Mouse (Mus musculus) layer of hippocampus, adult 18-20 months (tissue): ENCODE data around the gene Mul1. TPM values are rescaled to one million over a fixed set of nuclear protein-coding genes. Genes with fewer than 3 reads are reported as not detected.

Experiments used
- DNase-seq, 2 experiments: peaks; one replicate each; pipeline ENCODE4 v3.0.0; 2022; ENCODE audit warnings: low spot score in 2 of 2
- total RNA-seq, 2 experiments: library from RNA; stranded (reverse); gene quantifications; 2 replicates each; pipeline ENCODE4 v1.2.3; 2021

Mul1 gene
- total RNA-seq, 2 experiments from 2014 or later, result 67.3 to 68.5 TPM

DNA sequence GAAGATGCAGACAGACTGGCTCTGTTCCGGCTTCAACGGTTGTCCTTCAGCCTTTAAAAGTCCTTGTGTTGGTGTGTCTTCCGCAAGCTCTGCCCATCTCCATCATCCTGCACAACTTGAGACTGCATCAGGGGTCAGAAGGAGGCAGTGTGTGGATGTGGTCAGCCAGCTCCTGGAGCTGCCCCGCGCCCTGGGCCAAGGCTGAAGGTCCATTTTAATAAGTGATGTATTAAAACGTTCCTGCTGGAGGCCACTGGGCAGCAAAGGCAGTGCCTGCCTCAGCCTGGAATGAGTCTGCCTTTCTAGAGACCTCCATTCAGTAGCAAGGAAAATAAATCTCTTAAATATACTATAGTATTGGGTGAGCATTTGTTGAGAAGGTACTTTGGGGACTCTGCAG lies 25.3 kb downstream of the Mul1 start:
- no peak for DNase-seq

DNA sequence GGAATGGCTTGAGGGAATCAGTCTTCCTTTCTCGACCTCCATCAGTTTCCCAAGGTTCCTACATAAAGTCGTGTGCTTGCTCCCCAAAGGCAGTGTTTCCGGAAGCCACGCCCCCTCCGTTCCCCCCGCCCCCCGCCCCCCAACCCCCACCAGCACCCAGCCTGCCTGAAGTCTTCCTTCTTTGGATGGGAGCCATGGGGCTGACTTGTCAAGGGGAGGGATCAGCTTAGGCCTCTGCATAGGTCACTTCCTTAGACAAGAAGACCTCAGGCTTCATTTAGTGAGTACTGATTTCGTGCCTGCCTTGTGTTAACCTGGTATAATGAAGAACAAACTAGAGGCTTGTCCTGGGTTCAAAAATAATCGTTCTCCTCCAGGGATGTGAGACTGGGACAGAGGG lies 26.4 kb downstream of the Mul1 start:
- DNase-seq, result no peak

DNA sequence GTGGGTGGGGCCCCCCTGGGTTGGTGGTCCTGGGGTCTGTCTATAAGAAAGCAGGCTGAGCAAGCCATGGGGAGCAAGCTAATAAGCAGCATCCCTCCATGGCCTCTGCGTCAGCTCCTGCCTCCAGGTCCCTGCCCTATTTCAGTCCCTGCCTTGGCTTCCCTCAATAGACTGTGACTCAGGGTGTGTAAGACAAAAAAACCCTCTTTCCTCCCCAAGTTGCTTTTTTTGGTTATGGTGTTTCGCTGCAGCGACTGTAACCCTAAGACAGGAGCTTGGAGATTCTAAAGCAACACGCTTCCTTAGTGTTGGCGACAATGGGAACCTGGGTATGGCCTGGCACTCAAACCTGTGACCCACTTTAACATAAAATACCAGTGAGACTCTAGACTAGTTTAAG lies 27.0 kb downstream of the Mul1 start:
- DNase-seq, result no peak

DNA sequence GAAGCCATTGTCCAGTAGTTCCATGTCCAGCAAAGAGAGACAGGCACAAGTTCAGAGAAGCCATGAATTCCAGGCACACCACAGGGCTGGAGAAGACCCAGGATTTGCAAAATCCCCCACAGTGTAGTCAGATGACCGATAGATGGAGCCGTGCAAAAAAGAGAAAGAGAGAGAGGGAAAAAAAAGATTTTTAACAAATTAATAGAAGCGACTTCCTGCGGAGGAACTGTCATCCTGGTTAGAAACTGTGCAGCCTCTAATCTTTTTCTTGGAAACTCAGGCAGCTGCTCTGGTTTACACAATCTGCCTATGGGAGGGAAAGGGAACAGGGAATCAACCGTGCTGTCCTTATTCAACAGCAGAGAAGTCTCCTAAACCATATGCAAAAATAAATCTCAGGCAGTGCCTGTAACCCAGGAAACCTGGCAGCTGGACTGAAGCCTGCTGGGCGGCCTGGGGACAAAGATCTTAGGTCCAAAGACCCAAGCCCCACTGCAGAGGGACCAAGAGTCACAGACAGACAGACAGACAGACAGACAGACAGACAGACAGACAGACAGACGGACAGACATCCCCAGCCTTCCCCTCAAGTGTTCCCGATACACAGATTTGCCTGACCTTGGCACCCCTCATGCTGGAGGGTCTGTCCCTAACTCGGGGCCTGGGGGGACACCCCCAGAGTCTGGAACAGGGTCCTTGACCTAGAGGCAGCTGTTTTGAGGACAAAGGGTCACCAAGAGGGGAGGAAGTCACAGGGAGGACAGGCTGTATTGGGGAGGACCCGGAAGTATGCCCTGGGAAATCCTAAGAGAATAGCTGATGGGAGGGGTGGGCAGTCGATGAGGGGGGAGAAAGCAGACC lies 28.7 kb downstream of the Mul1 start:
- DNase-seq, result peak; percentile 63 to 75

DNA sequence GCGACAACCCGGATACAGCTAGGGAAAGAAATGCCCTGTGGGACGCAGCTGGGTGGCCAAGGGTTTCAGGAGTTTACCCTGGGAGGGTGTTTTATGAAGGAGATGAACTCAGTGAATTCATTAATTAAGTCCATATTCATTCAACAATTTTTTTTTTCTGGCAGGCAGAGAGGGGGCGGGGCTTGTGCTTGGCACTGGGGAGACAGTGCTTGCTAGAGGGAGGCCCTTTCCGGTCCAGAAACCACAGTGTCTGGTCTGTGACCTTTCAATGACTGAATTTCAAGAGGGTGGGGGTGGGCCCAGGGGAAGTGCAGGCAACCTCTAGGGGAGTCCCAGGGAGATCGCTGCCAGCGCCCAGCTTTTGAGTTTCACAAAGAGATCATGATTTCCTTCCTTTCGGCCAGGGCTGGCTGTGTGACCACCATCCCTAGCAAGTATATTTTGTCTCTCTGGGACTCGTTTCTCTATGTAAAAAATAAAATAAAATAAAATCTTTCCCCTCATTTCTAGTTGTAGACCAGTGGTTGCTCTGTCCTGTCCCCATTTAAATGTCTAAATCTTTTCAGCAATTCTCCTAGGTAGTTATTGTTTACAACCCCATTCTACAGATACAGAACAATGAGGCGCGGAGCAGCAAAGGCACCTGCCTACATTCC lies 29.5 kb downstream of the Mul1 start:
- peak in 1 of 2 experiments; percentile 73 for DNase-seq

DNA sequence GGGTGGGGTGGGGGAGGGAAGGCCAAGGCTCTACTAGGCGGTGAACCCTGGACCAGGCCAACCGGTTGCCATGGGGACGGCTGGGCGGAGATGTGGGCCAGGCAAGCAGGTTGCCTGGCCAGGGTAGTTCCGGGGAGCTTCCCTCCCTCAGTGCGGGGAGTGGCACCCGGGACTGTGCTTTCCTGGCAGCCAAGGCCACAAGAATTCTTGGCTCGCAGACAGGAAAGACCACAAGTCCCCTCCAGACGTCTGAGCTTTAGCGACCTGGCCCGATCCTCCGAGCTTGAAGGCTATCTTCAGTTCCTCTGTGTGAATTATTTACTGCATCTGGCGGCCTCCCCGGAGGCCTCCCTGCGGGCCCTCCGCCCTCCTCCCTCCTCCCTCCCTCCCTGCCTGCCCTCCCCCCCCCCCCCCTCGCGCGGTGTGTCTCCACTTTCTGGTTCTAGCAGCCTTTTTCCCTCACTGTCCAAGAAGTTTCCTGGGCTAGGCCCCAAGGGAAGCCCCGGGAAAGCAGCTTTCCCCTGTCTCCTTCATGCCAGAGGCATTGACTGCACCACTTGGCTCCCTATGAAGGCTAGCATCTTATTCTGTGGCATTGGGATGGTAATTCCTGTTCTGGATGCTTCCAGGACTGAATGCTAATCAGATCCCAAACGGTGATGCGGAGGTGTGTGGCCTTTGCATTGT lies 30.3 kb downstream of the Mul1 start:
- DNase-seq, result peak in 1 of 2 experiments; percentile 57

DNA sequence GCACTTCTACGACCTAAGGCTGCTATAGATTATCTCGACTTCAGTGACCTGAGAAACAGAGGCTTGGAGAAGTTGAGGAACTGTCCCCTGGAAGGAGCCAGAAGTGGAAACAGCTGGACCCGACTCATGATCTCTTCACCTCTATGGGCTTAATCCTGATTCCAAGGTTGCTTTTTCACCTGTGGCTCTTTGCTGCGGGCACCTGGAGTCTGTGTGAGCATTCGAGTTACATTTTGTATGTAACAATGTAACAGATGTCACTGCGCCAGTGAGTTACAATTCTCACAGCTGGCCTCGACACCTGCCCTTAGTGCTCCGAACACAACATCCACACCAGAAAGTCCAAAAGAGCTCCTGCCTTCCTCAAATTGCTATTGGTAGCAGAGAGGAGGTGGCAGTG lies 31.0 kb downstream of the Mul1 start:
- no peak for DNase-seq

DNA sequence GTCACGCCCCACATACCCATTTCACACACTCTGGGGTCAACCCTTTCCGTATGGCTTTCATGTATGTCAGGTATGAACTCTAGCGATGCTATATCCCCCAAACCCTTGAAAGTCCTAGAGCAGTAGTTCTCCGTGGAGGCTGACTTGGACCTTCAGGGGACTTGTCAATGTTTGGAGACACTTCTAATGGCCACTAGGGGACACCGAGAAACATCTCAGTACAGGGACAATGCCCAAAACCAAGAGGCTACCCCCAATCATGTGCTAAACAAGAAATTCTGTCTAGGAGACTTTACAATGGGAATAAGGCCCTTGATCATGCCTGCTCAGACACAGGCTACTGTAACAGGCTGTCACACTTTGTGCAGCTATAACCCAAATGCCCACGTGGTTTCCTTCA lies 32.2 kb downstream of the Mul1 start:
- no peak for DNase-seq

DNA sequence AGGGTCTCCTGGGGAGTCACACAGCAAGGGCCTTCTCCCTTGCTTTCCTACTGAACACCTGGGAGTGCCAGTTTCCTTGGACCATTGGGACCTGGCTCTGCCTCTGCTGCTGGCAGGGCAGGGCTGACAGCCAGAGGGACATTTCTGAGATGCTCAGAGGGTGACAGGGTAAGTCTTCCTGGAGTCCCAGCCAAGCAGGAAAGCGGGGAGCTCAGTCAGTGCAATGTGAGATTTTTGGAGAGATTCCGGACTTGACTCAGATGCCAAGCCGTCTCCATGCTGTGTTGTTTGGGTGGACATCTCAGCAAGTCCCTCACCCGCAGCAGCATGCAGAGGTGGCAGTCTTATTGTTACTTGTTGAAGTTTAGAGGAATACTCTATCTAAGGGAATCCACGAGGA lies 33.0 kb downstream of the Mul1 start:
- no peak for DNase-seq

DNA sequence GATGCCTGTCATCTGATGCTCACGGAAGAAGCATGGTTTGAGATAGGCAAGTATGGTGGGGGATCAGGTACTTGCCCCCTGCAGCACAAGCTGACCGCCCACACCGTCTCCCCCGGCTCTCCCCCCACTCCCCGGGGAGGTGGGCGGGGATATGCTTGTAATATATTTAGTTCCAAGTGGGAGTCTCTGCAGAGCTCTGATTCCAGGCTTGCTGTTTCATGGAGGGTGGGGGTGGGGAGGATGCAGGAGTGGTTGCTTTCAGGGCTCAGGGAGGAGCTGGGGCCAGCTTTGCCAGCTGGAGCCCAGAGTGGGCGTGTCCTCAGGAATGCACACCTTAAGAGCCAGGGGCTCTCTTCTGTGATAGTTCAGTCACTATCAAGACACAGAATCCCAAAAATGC lies 34.6 kb downstream of the Mul1 start:
- DNase-seq, result peak in 1 of 2 experiments; percentile 76

DNA sequence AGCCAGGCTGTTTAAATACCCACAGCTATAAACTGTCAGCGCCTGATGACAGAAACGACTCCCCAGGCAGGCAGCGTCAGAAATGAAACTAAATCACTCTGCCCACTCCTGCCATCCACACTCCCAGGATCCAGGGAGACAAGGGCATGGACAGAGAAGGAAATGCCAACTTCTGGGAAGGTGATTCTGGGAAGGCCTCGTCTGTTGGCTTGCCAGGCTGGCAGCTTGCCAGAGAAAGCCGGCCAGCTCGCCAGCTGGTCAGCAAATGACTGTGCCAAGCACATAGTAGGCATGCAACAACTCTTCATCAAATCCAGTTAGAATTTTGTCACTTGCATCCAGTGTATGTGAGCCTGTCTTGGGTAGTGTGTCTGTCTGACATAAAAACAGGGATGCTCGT lies 36.8 kb downstream of the Mul1 start:
- no peak for DNase-seq

DNA sequence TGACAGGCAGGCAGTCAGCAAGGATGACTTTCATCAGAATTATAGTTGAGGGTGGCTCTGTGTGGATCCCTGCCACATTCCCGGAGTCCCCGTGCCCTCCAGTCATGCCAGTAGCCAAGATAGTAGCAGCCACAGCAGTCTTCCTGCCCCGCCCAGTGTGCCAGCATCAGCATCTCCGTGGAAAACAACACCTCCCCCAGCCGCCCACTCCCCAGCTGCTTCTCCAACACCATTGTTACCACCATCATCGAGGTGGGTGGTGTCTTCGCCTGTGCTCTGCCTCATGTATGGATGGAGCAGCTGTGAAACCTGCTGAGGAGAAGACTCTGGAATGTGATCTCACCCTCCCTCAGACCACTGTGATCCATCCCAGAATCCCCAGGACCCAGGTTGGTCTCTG lies 45.1 kb downstream of the Mul1 start:
- DNase-seq, result peak; percentile 66 to 85

DNA sequence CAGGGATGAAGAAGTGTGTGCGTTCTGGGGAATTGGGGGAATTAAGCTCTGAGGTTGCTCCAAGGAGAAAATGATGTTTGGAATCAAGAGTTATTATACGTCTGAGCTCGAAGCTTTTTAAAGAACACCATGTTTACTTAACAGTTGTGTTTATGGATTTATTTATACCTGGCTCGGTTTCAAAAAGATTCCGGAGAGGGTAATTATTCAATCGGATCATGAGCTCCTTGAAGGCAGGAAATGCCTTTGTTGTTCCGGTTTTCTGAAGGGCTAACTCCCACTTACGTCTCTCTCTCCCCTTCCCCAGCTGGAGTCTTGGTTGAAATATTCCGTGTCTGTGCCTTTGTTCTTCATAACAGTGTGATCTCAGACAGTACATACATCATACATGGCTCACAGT lies 46.5 kb downstream of the Mul1 start:
- DNase-seq, result no peak

DNA sequence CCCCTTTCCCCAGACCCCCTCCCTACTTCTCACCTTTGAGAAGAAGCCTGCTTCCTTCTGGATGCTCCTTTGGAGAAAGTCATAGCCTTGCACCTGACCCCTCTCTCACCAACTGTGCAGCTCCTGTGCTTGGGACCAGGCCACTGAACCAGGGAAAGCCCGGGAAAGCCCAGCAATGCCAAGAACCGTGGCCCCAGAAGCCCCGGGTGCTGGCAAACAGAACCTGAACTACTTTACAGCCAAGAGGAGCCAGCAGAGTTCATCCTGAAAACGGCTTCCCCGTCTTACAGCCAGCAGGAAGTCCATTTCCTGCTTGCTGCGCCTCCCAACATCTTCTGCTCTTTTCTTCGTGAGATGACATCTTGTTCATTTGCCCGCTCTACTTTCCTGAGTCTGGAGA lies 48.2 kb downstream of the Mul1 start:
- no peak for DNase-seq

DNA sequence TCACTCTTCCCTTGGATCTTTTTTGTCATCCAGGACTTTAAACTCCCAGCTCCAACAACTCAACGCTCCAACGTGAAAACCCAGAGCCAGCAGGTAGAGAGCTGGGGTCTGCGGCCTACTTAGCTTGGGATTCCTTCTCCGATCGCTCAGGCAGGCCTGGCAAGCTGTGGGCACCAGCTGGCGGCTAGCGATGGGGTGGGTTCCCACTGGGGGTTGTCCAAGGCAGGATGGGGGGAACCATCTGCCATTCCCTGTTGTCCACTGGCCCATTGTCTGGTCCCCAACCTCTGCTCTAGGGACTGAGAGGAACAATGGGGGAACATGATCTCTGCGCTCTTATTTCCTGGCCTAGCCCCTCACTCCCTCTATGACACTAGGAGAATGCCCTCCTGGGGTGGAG lies 53.8 kb downstream of the Mul1 start:
- no peak for DNase-seq

DNA sequence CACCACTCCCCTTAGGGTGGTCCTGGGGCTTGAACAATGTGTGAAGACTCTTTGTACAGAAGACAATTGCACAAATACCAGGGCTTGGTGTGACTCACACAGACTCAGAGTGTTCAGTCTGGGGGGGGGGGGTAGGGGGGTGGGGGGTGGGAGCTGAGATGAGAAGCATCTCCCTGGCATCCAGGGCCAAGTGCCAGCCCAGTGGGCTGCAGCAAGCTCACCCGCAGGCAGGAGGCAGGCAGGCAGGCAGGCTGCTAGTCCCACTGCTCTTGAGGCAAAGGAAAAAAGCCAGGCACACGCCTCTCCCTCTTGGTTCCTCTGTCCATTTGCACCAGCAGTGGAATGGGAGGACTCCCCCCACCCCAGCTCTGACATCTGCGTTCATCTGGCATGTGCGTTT lies 56.6 kb downstream of the Mul1 start:
- DNase-seq, result peak in 1 of 2 experiments; percentile 70

Other genes starting within 250 kb of the Mul1 start
- gene Hp1bp3, start 218.4 kb upstream of the Mul1 start, total RNA-seq, result 100 to 1,000 TPM; 188 to 202 TPM
- gene Sh2d5, start 184.3 kb upstream of the Mul1 start, total RNA-seq, result 10 to 100 TPM; 50.7 to 57.3 TPM
- 10 to 100 TPM; 21.9 to 22.4 TPM for gene Kif17, start 184.2 kb upstream of the Mul1 start, total RNA-seq
- gene Ddost, start 129.9 kb upstream of the Mul1 start, total RNA-seq, result 10 to 100 TPM; 93.0 to 96.1 TPM
- gene Pink1, start 108.4 kb upstream of the Mul1 start, total RNA-seq, result 100 to 1,000 TPM; 309 to 311 TPM
- gene Cda, start 66.7 kb upstream of the Mul1 start, total RNA-seq, result 1 to 10 TPM; 1.7 to 2.4 TPM
- 10 to 100 TPM; 31.8 to 34.3 TPM for gene Fam43b, start 38.1 kb upstream of the Mul1 start, total RNA-seq
- gene Camk2n1, start 19.6 kb downstream of the Mul1 start, total RNA-seq, result 100 to 1,000 TPM; 405 to 413 TPM
- gene Vwa5b1, start 201.2 kb downstream of the Mul1 start, total RNA-seq, result 1 to 10 TPM; 4.3 to 4.6 TPM